Comparison of ENCODE assay signal across 15 mouse cellular contexts in the genomic region with DNA sequence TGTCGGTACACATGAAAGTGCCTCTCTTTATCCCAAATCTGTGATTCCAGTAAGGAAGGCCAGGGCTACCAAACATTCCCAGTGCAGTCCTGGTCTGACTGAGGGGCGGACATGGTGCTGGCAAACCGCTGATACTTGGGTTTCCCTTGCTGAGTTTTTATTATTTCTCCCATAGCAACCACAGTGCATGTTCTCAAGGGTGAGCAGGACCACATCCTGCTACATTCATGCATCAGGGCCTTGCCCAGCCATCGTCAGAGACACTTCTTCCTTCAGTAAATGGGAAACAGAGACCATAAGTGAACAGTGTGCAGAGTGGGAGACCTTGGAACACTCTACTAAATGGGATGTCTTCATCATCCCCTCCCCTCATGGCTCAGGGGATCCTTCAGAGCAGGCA.
"Had no signal": no experiment of that assay in that cellular context is flagged by ENCODE, and none has a peak within 500 bp of the region (broad histone marks: within the 10 kb centered on the region; RNA-seq: fewer than 3 reads in every experiment).

No protein-coding gene starts in this region.

- H3K4me1 ChIP-seq: kidney, embryonic 15.5 days; midbrain, embryonic 10.5 days had no signal

- H3K27me3 ChIP-seq: kidney, embryonic 15.5 days; limb, embryonic 13.5 days; neural tube, embryonic 13.5 days had no signal

- DNase-seq: kidney, postnatal 14 days; layer of hippocampus, postnatal 36 days; left cerebral cortex, postnatal 4 days; lung, adult 18-20 months; lung, postnatal 36 days; midbrain, embryonic 14.5 days; right cerebral cortex, postnatal 14 days; thymus, postnatal 14 days had no signal

- H3K9ac ChIP-seq: kidney, embryonic 15.5 days; limb, embryonic 13.5 days; liver, embryonic 14.5 days; neural tube, embryonic 13.5 days had no signal

- H3K4me2 ChIP-seq: kidney, embryonic 15.5 days; limb, embryonic 13.5 days; neural tube, embryonic 13.5 days had no signal

- H3K4me3 ChIP-seq: kidney, embryonic 15.5 days; limb, embryonic 13.5 days; midbrain, embryonic 10.5 days; myocyte; neural tube, embryonic 13.5 days had no signal

- ATAC-seq: lung, postnatal 0 days had no signal

- H3K9me3 ChIP-seq: kidney, embryonic 15.5 days; limb, embryonic 13.5 days had no signal

- H3K27ac ChIP-seq: kidney, embryonic 15.5 days; limb, embryonic 13.5 days; liver, embryonic 14.5 days; midbrain, embryonic 10.5 days; neural tube, embryonic 13.5 days had no signal
